Mouse (Mus musculus): ENCODE measurements around the gene Neurog1.

The Neurog1 gene

GRCm38 (mm10) chr13:56219254-56219653, 32.7 kb downstream of the Neurog1 start:
- DNase-seq (ENCODE audit: low spot score) = no peak

DNA sequence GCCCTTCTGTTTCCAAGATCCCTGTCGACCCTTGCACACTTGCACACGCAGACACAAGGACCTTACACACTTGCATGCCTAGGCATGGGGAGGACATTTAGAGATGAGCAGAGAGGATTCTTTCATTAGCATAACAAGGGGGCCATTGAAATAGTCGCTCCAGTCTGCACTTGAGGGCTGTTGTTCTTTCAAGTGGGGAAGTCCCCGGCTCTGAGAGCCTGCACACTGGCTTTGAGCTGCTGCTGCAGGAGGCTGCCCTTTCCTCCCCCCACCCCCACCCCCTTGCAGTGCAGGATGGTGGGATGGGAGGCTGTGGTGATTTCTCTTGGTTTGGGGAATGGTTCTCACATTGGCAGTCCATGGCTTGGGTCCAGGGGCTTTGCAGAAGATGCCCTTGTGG, 35.9 kb downstream of the Neurog1 start:
- no peak for DNase-seq (ENCODE audit: low spot score)

DNA sequence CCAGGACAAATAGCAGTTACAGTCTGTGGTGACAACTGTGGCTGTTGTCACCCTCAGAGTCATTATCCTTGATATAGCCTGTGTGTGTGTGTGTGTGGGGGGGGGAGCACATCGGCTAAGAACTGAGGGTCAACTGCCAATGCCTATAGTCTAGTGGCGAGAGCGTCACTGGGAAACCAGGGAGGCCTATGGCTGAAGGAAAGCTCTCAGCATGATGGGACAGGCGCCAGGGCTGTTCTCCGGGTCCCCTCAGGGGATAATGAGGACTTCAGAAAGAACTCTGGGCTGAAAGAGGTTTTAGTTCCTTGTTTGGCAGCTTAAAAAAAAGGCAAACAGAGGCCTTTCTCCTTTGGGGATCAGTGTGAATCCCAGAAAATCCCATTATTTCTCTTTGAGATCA, 37.3 kb downstream of the Neurog1 start:
- DNase-seq (ENCODE audit: low spot score) = no peak

DNA sequence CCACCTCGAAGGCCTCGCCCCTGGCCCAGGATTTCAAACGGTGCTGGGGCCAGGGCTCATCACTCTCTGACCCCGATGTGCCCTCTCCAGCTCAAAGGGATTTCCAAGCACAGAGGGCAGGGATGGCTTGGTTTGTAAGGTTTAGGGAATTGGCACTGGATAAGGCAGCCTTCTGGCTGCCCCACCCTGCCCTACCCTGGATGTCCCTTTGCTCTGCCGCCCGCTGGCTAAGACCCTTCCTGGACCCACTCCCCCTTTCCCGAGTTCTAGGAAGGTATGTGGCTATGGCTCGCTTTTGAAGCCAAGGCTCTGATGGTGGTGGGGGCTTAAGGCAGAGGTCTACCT, 42.9 kb downstream of the Neurog1 start:
- no peak for DNase-seq (ENCODE audit: low spot score)

DNA sequence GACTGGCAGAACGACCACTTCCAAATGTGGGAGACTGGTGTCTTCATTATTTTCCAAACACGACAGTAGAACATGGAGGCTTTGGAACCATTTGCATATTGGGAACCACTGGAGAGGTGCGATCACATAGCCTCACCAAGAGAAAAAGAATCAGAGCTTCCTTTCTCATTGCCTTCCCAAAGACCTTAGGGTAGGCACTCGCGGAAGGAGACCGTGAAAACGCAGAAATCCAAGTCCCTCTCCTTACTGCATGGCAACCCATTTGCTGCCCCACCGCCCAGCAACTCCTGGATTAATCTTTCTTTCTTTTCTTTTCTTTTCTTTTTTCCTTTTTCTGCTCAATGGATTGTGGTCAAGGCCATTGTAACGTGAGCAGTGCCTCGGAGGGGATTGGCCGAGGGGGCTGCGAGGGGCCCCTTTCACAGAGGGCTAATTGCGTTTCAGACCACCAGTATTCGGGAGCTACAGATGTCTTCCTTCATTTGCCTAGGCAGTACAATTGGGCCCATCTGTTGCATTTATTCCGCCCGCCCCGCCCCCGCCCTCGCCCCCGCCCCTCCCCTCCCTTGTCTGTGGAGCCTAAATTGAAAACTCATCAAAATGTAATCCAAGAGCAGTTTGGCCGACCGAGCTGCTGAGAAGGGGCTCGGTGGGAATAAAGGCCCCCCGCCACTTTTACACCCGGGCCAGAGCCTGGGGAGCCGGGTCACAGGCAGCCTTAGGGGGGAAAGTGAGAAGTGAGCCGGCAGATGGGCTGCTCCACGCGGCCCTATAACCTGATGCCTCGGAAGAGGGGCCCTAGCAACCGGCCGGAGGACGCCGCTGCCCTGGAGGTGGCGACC, 43.5 kb downstream of the Neurog1 start:
- no peak for DNase-seq (ENCODE audit: low spot score)

All from ovary, adult 18-20 months (tissue).